Mouse (Mus musculus): ENCODE data around the gene Scn8a. TPM values are rescaled to one million over a fixed set of nuclear protein-coding genes. Genes with fewer than 3 reads are reported as not detected.

Gene Scn8a
- polyA plus RNA-seq, 1 experiment, result 0.20 TPM

GRCm38 (mm10) chr15:100847193-100847592 lies 22.5 kb upstream of the Scn8a start:
- TF ChIP-seq CTCF (IDR thresholded peaks at IDR 0.05; ENCODE audit: borderline replicate concordance, control insufficient read depth, extremely low read depth, insufficient read depth, low read length, poor library complexity) (peak; percentile 43; the same call in 1 of the 2 replicates), POLR2A (IDR thresholded peaks at IDR 0.05; ENCODE audit: control insufficient read depth, extremely low read depth, insufficient read depth, low read length, poor library complexity) (no peak)
- H3K4me3 ChIP-seq (ENCODE audit: control insufficient read depth, insufficient read depth, low read length), result no peak overlapping the region
- 94% methylated on average over 6 of the region's 6 CpGs for WGBS
- H3K27ac ChIP-seq (ENCODE audit: control insufficient read depth, insufficient read depth, low read length), result no peak overlapping the region
- H3K4me1 ChIP-seq (replicated peaks; ENCODE audit: control insufficient read depth, insufficient read depth, low read length), result peaks cover 23% of the 10 kb centered on the region
- no peaks in the 10 kb centered on the region for H3K27me3 ChIP-seq (ENCODE audit: control insufficient read depth, insufficient read depth, low read length)
- no peak for DNase-seq
- H3K36me3 ChIP-seq (ENCODE audit: control insufficient read depth, insufficient read depth, low read length), result no peaks in the 10 kb centered on the region

DNA sequence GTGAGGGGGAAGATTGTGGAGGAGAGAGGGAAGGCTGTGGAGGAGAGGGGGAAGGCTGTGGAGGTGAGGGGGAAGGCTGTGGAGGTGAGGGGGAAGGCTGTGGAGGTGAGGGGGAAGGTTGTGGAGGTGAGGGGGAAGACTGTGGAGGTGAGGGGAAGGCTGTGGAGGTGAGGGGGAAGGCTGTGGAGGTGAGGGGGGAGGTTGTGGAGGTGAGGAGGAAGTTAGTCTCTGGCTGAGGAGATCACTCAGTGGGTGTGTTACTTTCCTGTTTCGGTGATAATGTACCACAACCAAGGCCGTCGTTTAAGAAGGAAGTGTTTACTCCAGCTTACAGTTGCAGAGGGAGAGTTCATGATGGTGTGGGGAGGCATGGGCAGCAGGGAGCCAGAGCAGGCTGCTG lies 12.1 kb upstream of the Scn8a start:
- WGBS, result 11% methylated on average over 3 of the region's 3 CpGs
- no peaks in the 10 kb centered on the region for H3K36me3 ChIP-seq (ENCODE audit: control insufficient read depth, insufficient read depth, low read length)
- H3K4me3 ChIP-seq (ENCODE audit: control insufficient read depth, insufficient read depth, low read length), result no peak overlapping the region
- H3K27ac ChIP-seq (ENCODE audit: control insufficient read depth, insufficient read depth, low read length), result no peak overlapping the region
- no peak for DNase-seq
- no peaks in the 10 kb centered on the region for H3K27me3 ChIP-seq (ENCODE audit: control insufficient read depth, insufficient read depth, low read length)
- TF ChIP-seq CTCF (IDR thresholded peaks at IDR 0.05; ENCODE audit: borderline replicate concordance, control insufficient read depth, extremely low read depth, insufficient read depth, low read length, poor library complexity) (no peak), POLR2A (IDR thresholded peaks at IDR 0.05; ENCODE audit: control insufficient read depth, extremely low read depth, insufficient read depth, low read length, poor library complexity) (no peak)
- H3K4me1 ChIP-seq (replicated peaks; ENCODE audit: control insufficient read depth, insufficient read depth, low read length), result peaks cover 3% of the 10 kb centered on the region

DNA sequence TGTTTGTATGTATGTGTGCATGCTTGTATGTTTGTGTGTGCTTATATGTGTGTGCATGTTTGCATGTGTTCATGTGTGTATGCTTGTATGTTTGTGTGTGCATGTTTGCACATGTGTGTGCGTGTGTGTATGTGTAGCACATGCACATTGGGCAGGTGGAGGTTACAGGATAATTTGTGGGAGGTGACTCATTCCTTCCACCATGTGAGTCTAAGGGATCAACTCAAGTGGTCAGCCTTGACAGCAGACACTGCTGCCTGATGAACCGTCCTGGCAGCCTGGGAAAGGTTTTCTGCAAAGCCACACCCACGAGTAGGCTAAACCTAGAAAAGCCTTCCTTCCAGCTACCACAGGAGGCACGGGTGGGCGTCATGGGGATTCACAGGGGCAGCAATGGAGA lies 8.8 kb upstream of the Scn8a start:
- no peak for DNase-seq
- Histone ChIP-seq H3K4me1 (replicated peaks; ENCODE audit: control insufficient read depth, insufficient read depth, low read length) (peaks cover 3% of the 10 kb centered on the region), H3K4me3 (ENCODE audit: control insufficient read depth, insufficient read depth, low read length) (no peak overlapping the region), H3K27ac (ENCODE audit: control insufficient read depth, insufficient read depth, low read length) (no peak overlapping the region), H3K27me3 (ENCODE audit: control insufficient read depth, insufficient read depth, low read length) (no peaks in the 10 kb centered on the region), H3K36me3 (ENCODE audit: control insufficient read depth, insufficient read depth, low read length) (no peaks in the 10 kb centered on the region)
- no peak for TF ChIP-seq POLR2A (IDR thresholded peaks at IDR 0.05; ENCODE audit: control insufficient read depth, extremely low read depth, insufficient read depth, low read length, poor library complexity)
- TF ChIP-seq CTCF (IDR thresholded peaks at IDR 0.05; ENCODE audit: borderline replicate concordance, control insufficient read depth, extremely low read depth, insufficient read depth, low read length, poor library complexity), result no peak
- 47% methylated on average over 5 of the region's 5 CpGs for WGBS

- Histone ChIP-seq H3K4me1 (replicated peaks; ENCODE audit: control insufficient read depth, insufficient read depth, low read length) (peaks cover 5% of the 10 kb centered on the region; the same call in 1 of the 2 replicates), H3K36me3 (ENCODE audit: control insufficient read depth, insufficient read depth, low read length) (no peaks in the 10 kb centered on the region), H3K27ac (ENCODE audit: control insufficient read depth, insufficient read depth, low read length) (no peak overlapping the region), H3K27me3 (ENCODE audit: control insufficient read depth, insufficient read depth, low read length) (peaks cover 3% of the 10 kb centered on the region), H3K4me3 (ENCODE audit: control insufficient read depth, insufficient read depth, low read length) (no peak overlapping the region)
- no peak for TF ChIP-seq POLR2A (IDR thresholded peaks at IDR 0.05; ENCODE audit: control insufficient read depth, extremely low read depth, insufficient read depth, low read length, poor library complexity)
- no peak for TF ChIP-seq CTCF (IDR thresholded peaks at IDR 0.05; ENCODE audit: borderline replicate concordance, control insufficient read depth, extremely low read depth, insufficient read depth, low read length, poor library complexity)
- DNase-seq, result no peak
- 36% methylated on average over 3 of the region's 3 CpGs for WGBS
Observed at GRCm38 (mm10) chr15:100865556-100865955, 4.1 kb upstream of the Scn8a start.

DNA sequence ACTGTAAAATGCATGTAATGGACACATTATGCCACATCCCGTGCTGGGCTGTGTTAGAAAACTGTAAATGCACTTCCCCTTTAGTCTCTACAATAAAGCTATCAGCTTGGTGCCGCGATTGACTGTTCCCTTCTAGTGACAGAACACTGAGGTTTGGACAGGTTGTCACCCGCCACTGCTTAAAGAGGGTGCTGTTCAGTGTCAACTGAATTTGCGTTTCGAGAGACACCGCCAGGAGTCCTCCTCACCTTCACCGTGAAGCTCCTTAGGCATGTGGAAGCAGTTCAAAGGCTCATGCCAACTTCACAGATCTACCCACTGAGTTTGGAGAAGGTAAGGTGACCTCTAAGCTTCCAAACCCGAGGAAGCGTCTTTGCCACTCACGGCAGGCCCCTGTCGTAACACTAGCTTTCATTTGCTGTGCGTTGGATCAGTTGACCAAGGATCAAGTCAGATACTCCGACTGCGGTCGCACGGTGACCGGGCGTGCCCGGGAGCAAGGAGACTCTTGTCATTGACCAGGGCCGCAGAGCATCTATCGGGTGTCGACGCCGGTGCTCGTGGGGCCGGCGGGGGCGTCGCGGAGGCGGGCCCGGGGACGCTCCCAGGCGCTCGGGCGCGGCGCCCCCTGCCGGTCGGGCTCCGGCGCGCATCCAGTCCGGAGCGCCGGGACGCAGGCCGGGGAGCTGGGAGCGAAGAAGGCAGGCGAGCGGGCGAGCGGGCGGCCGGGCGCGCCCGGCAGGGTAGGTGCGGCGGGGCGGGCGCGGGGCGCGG lies 530 bp downstream of the Scn8a start:
- peaks cover 9% of the 10 kb centered on the region; the same call in 1 of the 2 replicates for H3K4me1 ChIP-seq (replicated peaks; ENCODE audit: control insufficient read depth, insufficient read depth, low read length)
- DNase-seq, result peak; percentile 38
- no peak for TF ChIP-seq POLR2A (IDR thresholded peaks at IDR 0.05; ENCODE audit: control insufficient read depth, extremely low read depth, insufficient read depth, low read length, poor library complexity)
- peak; percentile 82 for TF ChIP-seq CTCF (IDR thresholded peaks at IDR 0.05; ENCODE audit: borderline replicate concordance, control insufficient read depth, extremely low read depth, insufficient read depth, low read length, poor library complexity)
- WGBS, result 8% methylated on average over 64 of the region's 66 CpGs
- H3K36me3 ChIP-seq (ENCODE audit: control insufficient read depth, insufficient read depth, low read length), result no peaks in the 10 kb centered on the region
- peaks cover 7% of the 10 kb centered on the region for H3K27me3 ChIP-seq (ENCODE audit: control insufficient read depth, insufficient read depth, low read length)
- H3K27ac ChIP-seq (ENCODE audit: control insufficient read depth, insufficient read depth, low read length), result no peak overlapping the region
- peak overlapping the region; percentile 19; the same call in 1 of the 2 replicates for H3K4me3 ChIP-seq (ENCODE audit: control insufficient read depth, insufficient read depth, low read length)

- no peak for DNase-seq
- TF ChIP-seq CTCF (IDR thresholded peaks at IDR 0.05; ENCODE audit: borderline replicate concordance, control insufficient read depth, extremely low read depth, insufficient read depth, low read length, poor library complexity) (no peak), POLR2A (IDR thresholded peaks at IDR 0.05; ENCODE audit: control insufficient read depth, extremely low read depth, insufficient read depth, low read length, poor library complexity) (no peak)
- no peak overlapping the region for H3K27ac ChIP-seq (ENCODE audit: control insufficient read depth, insufficient read depth, low read length)
- peaks cover 9% of the 10 kb centered on the region; the same call in 1 of the 2 replicates for H3K4me1 ChIP-seq (replicated peaks; ENCODE audit: control insufficient read depth, insufficient read depth, low read length)
- H3K4me3 ChIP-seq (ENCODE audit: control insufficient read depth, insufficient read depth, low read length), result 0 out of 2 replicates have a peak overlapping the region, but pooled peaks have one; percentile 3
- 15% methylated on average over 39 of the region's 69 CpGs for WGBS
- no peaks in the 10 kb centered on the region for H3K36me3 ChIP-seq (ENCODE audit: control insufficient read depth, insufficient read depth, low read length)
- peaks cover 7% of the 10 kb centered on the region for H3K27me3 ChIP-seq (ENCODE audit: control insufficient read depth, insufficient read depth, low read length)
Observed at GRCm38 (mm10) chr15:100870775-100871106, 1.1 kb downstream of the Scn8a start.
